Mouse (Mus musculus) urinary bladder, postnatal 10 days (tissue): ENCODE data around the gene Epb41l3.
"Not testable (repeated sequence)": the region's sequence is repeated elsewhere in the genome, so short reads cannot be mapped to it uniquely, and the experiment has no call there.

ENCODE experiments used
- DNase-seq: peaks from one replicate; pipeline ENCODE4 v3.0.0; 2022; ENCODE audit warnings: low spot score

Epb41l3 gene

GRCm38 (mm10) chr17:69105799-69106401, 30.4 kb downstream of the Epb41l3 start:
- DNase-seq = no peak

GRCm38 (mm10) chr17:69109216-69109615, 33.7 kb downstream of the Epb41l3 start:
- no peak for DNase-seq

- DNase-seq = no peak
These were observed 36.7 kb downstream of the Epb41l3 start for GRCm38 (mm10) chr17:69112232-69112631.

- DNase-seq = no peak
These were observed 43.7 kb downstream of the Epb41l3 start for GRCm38 (mm10) chr17:69119183-69119582.

GRCm38 (mm10) chr17:69120533-69121358, 45.3 kb downstream of the Epb41l3 start:
- no peak for DNase-seq

- DNase-seq = not testable (repeated sequence)
These were observed 46.9 kb downstream of the Epb41l3 start for GRCm38 (mm10) chr17:69122403-69122802.

- DNase-seq = no peak
These were observed 52.0 kb downstream of the Epb41l3 start for GRCm38 (mm10) chr17:69127436-69127835.

- no peak for DNase-seq
These were observed 52.5 kb downstream of the Epb41l3 start for GRCm38 (mm10) chr17:69127981-69128380.

- no peak for DNase-seq
These were observed 54.0 kb downstream of the Epb41l3 start for GRCm38 (mm10) chr17:69129434-69129833.

- no peak for DNase-seq
These were observed 67.5 kb downstream of the Epb41l3 start for GRCm38 (mm10) chr17:69143017-69143416.

GRCm38 (mm10) chr17:69150826-69151225, 75.3 kb downstream of the Epb41l3 start:
- no peak for DNase-seq

GRCm38 (mm10) chr17:69151281-69151680, 75.8 kb downstream of the Epb41l3 start:
- DNase-seq = no peak

GRCm38 (mm10) chr17:69155034-69155433, 79.6 kb downstream of the Epb41l3 start:
- no peak for DNase-seq

GRCm38 (mm10) chr17:69156522-69157100, 81.1 kb downstream of the Epb41l3 start:
- DNase-seq = no peak

- no peak for DNase-seq
These were observed 81.8 kb downstream of the Epb41l3 start for GRCm38 (mm10) chr17:69157101-69157808.

GRCm38 (mm10) chr17:69157809-69158185, 82.3 kb downstream of the Epb41l3 start:
- DNase-seq = no peak

GRCm38 (mm10) chr17:69158690-69159089, 83.2 kb downstream of the Epb41l3 start:
- no peak for DNase-seq

- no peak for DNase-seq
These were observed 87.2 kb downstream of the Epb41l3 start for GRCm38 (mm10) chr17:69162731-69163130.

- no peak for DNase-seq
These were observed 101.5 kb downstream of the Epb41l3 start for GRCm38 (mm10) chr17:69176949-69177501.

GRCm38 (mm10) chr17:69177954-69178353, 102.5 kb downstream of the Epb41l3 start:
- no peak for DNase-seq

GRCm38 (mm10) chr17:69180905-69181559, 105.5 kb downstream of the Epb41l3 start:
- DNase-seq = no peak
